ENCODE assay signal across 25 mouse cellular contexts in genomic region chr6:33831276-33831675, GRCm38 (mm10).
DNase-seq lines count a peak whose midpoint lies in the region; ATAC-seq and TF ChIP-seq lines count a peak whose summit lies in the region.
"Had no signal": no experiment of that assay in that cellular context is flagged by ENCODE, and none has a peak within 500 bp of the region (broad histone marks: within the 10 kb centered on the region; RNA-seq: fewer than 3 reads in every experiment).

No protein-coding gene starts in this region.

- H3K9ac ChIP-seq in hindbrain, postnatal 0 days (replicated peaks; ENCODE audit: low read length) = no peak overlapping the region
- no peak overlapping the region for H3K9ac ChIP-seq in hindbrain, embryonic 12.5 days
- no peak overlapping the region for H3K9ac ChIP-seq in CH12.LX (ENCODE audit: insufficient read depth, low read depth)
- H3K9ac ChIP-seq: embryonic facial prominence, embryonic 13.5 days; forebrain, embryonic 12.5 days; forebrain, embryonic 15.5 days; hindbrain, embryonic 13.5 days had no signal

- no peaks in the 10 kb centered on the region for H3K27me3 ChIP-seq in hindbrain, postnatal 0 days (ENCODE audit: insufficient read depth, low read length)
- no peaks in the 10 kb centered on the region for H3K27me3 ChIP-seq in hindbrain, embryonic 12.5 days
- no peaks in the 10 kb centered on the region for H3K27me3 ChIP-seq in CH12.LX (replicated peaks)
- H3K27me3 ChIP-seq: embryonic facial prominence, embryonic 13.5 days; forebrain, embryonic 12.5 days; forebrain, embryonic 15.5 days; hindbrain, embryonic 13.5 days had no signal

- no peaks in the 10 kb centered on the region for H3K79me2 ChIP-seq in CH12.LX (replicated peaks; ENCODE audit: control insufficient read depth, extremely low read depth, insufficient read depth, poor library complexity, severe bottlenecking)

- TF ChIP-seq RAD21 in CH12.LX (IDR thresholded peaks at IDR 0.05; ENCODE audit: low read depth, low read length) = no peak

- in situ Hi-C loops in CH12.LX (cut with MboI; ENCODE audit: low pct_ligation_motif_present, low pct_unique_long_range_greater_than_20kb, low sequenced_read_pairs) = no loop called here

- peak; percentile 63 to 66 for DNase-seq in cerebellum, postnatal 14 days
- no peak for DNase-seq in cerebellum, adult 11 months
- DNase-seq in hindbrain, postnatal 0 days (ENCODE audit: low spot score) = peak; percentile 6
- peak; percentile 29 to 37 for DNase-seq in layer of hippocampus, postnatal 10 days (ENCODE audit: low spot score in 2 of 2)
- no peak for DNase-seq in layer of hippocampus, adult 8-10 months (ENCODE audit: low spot score in 2 of 2)
- DNase-seq in CH12.LX (ENCODE audit: extremely low read depth) = peak; percentile 13
- DNase-seq: adrenal gland, adult 8-10 months; adrenal gland, postnatal 25 days; B cell, adult 2 months; cerebellum, adult 9-11 months; embryo, embryonic 11 days; gastrocnemius, postnatal 25 days; heart, adult 2 months had no signal

- H3K36me3 ChIP-seq in hindbrain, postnatal 0 days (ENCODE audit: insufficient read depth, low read length) = no peaks in the 10 kb centered on the region
- H3K36me3 ChIP-seq in hindbrain, embryonic 12.5 days = no peaks in the 10 kb centered on the region
- no peaks in the 10 kb centered on the region for H3K36me3 ChIP-seq in CH12.LX (replicated peaks in 1 of 2; ENCODE audit: control insufficient read depth in 1 of 2, insufficient read depth in 1 of 2, low read length in 1 of 2)
- H3K36me3 ChIP-seq: embryonic facial prominence, embryonic 10.5 days; embryonic facial prominence, embryonic 13.5 days; forebrain, embryonic 12.5 days; forebrain, embryonic 15.5 days; hindbrain, embryonic 13.5 days had no signal

- no peak overlapping the region for H3K4me2 ChIP-seq in hindbrain, postnatal 0 days (ENCODE audit: low read depth, low read length)
- H3K4me2 ChIP-seq in hindbrain, embryonic 12.5 days (replicated peaks) = no peak overlapping the region
- H3K4me2 ChIP-seq in CH12.LX (ENCODE audit: insufficient read depth, low read depth, poor library complexity, severe bottlenecking) = no peak overlapping the region
- H3K4me2 ChIP-seq: embryonic facial prominence, embryonic 13.5 days; forebrain, embryonic 12.5 days; forebrain, embryonic 15.5 days; heart, embryonic 11.5 days; hindbrain, embryonic 13.5 days had no signal

- WGBS in hindbrain, postnatal 0 days = 75% methylated on average over 3 of the region's 3 CpGs
- WGBS in hindbrain, embryonic 12.5 days = 91% methylated on average over 3 of the region's 3 CpGs

- H3K4me1 ChIP-seq in hindbrain, postnatal 0 days (ENCODE audit: insufficient read depth, low read length) = no peaks in the 10 kb centered on the region
- H3K4me1 ChIP-seq in hindbrain, embryonic 12.5 days = peaks cover 5% of the 10 kb centered on the region
- H3K4me1 ChIP-seq in CH12.LX (ENCODE audit: control insufficient read depth in 1 of 2, insufficient read depth in 2 of 2) = peaks cover 0 to 4% of the 10 kb centered on the region in 2 experiments; a peak in 1 of 4 replicates
- H3K4me1 ChIP-seq: embryonic facial prominence, embryonic 13.5 days had no signal

- TF ChIP-seq POLR2A in CH12.LX (IDR thresholded peaks at IDR 0.05; ENCODE audit: low read depth, low read length) = no peak

- dilution Hi-C loops in CH12.LX (cut with MboI; ENCODE audit: extremely low pct_ligation_motif_present, extremely low pct_unique_long_range_greater_than_20kb, low sequenced_read_pairs) = no loop called here

- no peak for ATAC-seq in hindbrain, postnatal 0 days
- ATAC-seq in hindbrain, embryonic 12.5 days (ENCODE audit: low FRiP score) = no peak
- ATAC-seq: activated CD4-positive, CD25-positive, alpha-beta regulatory T cell, adult 4 months; forebrain, embryonic 15.5 days; hindbrain, embryonic 16.5 days; inflammation-experienced regulatory T-cells, adult 6 months; intestine, embryonic 16.5 days had no signal

- H3K9me3 ChIP-seq in hindbrain, postnatal 0 days (ENCODE audit: low read length) = no peaks in the 10 kb centered on the region
- no peaks in the 10 kb centered on the region for H3K9me3 ChIP-seq in hindbrain, embryonic 12.5 days (replicated peaks)
- no peaks in the 10 kb centered on the region for H3K9me3 ChIP-seq in CH12.LX (replicated peaks; ENCODE audit: low read length)
- H3K9me3 ChIP-seq: embryonic facial prominence, embryonic 10.5 days; embryonic facial prominence, embryonic 13.5 days; forebrain, embryonic 12.5 days; forebrain, embryonic 15.5 days; hindbrain, embryonic 13.5 days had no signal

- no peak overlapping the region for H3K27ac ChIP-seq in hindbrain, postnatal 0 days
- H3K27ac ChIP-seq in hindbrain, embryonic 12.5 days = no peak overlapping the region
- no peak overlapping the region for H3K27ac ChIP-seq in CH12.LX (ENCODE audit: insufficient read depth, low read depth)
- H3K27ac ChIP-seq: embryonic facial prominence, embryonic 10.5 days; embryonic facial prominence, embryonic 13.5 days; forebrain, embryonic 12.5 days; forebrain, embryonic 15.5 days; heart, adult 2 months; hindbrain, embryonic 13.5 days had no signal

- no peak for TF ChIP-seq CTCF in hindbrain, postnatal 0 days (IDR thresholded peaks at IDR 0.05; ENCODE audit: low read depth)
- no peak for TF ChIP-seq CTCF in CH12.LX (conservative IDR thresholded peaks at IDR 0.05 in 1 of 2, IDR thresholded peaks at IDR 0.05 in 1 of 2; ENCODE audit: low read depth in 2 of 2, low read length in 2 of 2)

- no peak for TF ChIP-seq EP300 in CH12.LX (IDR thresholded peaks at IDR 0.05; ENCODE audit: low read length)

- no peak overlapping the region for H3K4me3 ChIP-seq in hindbrain, postnatal 0 days (ENCODE audit: low read length)
- no peak overlapping the region for H3K4me3 ChIP-seq in hindbrain, embryonic 12.5 days
- no peak overlapping the region for H3K4me3 ChIP-seq in CH12.LX (replicated peaks in 1 of 3; ENCODE audit: low read depth in 2 of 3, low read length in 2 of 3, poor library complexity in 1 of 3)
- H3K4me3 ChIP-seq: embryonic facial prominence, embryonic 10.5 days; embryonic facial prominence, embryonic 13.5 days; erythroblast, embryonic 14.5 days; forebrain, embryonic 12.5 days; forebrain, embryonic 15.5 days; heart, adult 2 months; hindbrain, embryonic 13.5 days had no signal

TF ChIP-seq in CH12.LX, 34 proteins besides CTCF, POLR2A, EP300 and RAD21:
- TF ChIP-seq NELFE (IDR thresholded peaks at IDR 0.05; ENCODE audit: low read depth, low read length) = no peak
- no peak for TF ChIP-seq JUND (conservative IDR thresholded peaks at IDR 0.05; ENCODE audit: low read depth, low read length)
- TF ChIP-seq MYC (IDR thresholded peaks at IDR 0.05; ENCODE audit: low read depth, low read length) = no peak
- TF ChIP-seq GABPA (IDR thresholded peaks at IDR 0.05; ENCODE audit: insufficient replicate concordance, low read depth, low read length) = no peak
- no peak for TF ChIP-seq MAFK (IDR thresholded peaks at IDR 0.05; ENCODE audit: insufficient replicate concordance, low read length)
- TF ChIP-seq TCF12 (IDR thresholded peaks at IDR 0.05; ENCODE audit: low read depth, low read length) = no peak
- TF ChIP-seq SMC3 (IDR thresholded peaks at IDR 0.05; ENCODE audit: low read depth, low read length) = no peak
- TF ChIP-seq MXI1 (IDR thresholded peaks at IDR 0.05; ENCODE audit: low read depth, low read length) = no peak

Comparison
In these comparisons a context has a peak if more than half of its experiments do, and no peak if none do; other contexts are left out.
1. DNase-seq: peak in cerebellum, postnatal 14 days (2 of 2), hindbrain, postnatal 0 days (single experiment), layer of hippocampus, postnatal 10 days (2 of 2) and CH12.LX (single experiment); none in cerebellum, adult 11 months (single experiment) and layer of hippocampus, adult 8-10 months (0 of 2).